Mouse (Mus musculus) spleen, postnatal 10 days (tissue): ENCODE measurements around the gene Fam241a.
A peak's percentile ranks its signal among the peaks of the same experiment; 100 is the strongest.

Experiments used
- DNase-seq, 2 experiments: peaks; one replicate each; pipeline ENCODE4 v3.0.0; 2021 to 2022; ENCODE audit warnings: low spot score in 2 of 2

Gene Fam241a

GRCm38 (mm10) chr3:127836798-127837153 is 59.3 kb downstream of the Fam241a start:
- no peak for DNase-seq

DNA sequence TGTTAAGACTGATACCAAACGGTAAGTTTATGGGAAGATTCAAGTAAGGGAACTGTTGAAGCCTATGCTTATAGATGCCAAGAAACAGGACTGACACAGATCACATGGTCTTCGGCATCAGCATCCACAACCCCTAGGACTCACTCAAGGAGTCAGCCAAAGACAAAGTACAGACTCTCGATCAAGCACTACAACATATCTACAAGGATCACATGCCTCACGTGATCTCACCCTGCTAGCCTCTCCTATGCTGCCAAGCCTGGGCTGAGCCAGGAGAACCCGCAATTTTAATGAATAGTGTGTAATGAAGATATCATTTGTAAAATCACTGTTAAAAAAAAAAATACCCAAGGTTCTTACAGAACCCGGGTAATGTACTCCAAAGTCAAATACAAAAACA is 60.5 kb downstream of the Fam241a start:
- DNase-seq, result no peak

DNA sequence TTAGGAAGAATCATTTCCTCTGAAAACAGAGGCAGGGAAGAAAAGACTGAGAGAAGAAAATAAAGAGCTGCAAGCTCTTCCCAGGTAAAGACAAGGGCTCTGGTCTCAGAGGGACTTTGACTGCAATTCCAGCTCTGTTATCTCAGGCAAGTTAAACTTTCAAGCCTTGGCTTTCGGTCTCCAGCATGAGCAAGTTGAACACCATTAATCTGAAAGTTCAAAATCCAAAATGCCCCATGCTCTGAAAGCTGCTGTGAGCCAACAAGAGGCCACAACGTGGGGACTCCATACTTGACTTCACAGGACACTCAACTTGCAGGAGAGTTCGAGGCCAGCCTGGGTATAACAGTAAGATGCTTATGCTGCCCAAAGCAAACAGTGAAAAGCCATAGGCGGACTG is 62.1 kb downstream of the Fam241a start:
- DNase-seq, result no peak

DNA sequence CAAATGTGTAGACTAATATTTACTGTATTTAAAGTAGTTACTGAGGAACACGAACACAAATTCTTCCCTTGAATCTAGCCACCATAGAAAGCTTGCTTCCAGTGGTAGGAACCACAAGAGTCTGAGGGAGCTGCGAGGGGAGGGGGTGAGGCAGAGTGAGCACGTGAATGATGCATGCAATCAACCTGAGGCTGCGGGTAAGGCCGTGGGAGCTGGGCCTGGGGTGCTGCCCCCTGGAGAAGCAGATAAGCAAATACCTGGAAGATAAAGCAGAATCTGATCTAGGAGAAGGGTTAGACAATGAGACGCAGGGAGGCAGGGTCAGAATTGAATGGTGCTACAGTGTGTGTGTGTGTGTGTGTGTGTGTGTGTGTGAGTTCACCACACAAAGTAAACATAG is 65.0 kb downstream of the Fam241a start:
- no peak for DNase-seq

GRCm38 (mm10) chr3:127830183-127830582 is 65.9 kb downstream of the Fam241a start:
- no peak for DNase-seq

DNA sequence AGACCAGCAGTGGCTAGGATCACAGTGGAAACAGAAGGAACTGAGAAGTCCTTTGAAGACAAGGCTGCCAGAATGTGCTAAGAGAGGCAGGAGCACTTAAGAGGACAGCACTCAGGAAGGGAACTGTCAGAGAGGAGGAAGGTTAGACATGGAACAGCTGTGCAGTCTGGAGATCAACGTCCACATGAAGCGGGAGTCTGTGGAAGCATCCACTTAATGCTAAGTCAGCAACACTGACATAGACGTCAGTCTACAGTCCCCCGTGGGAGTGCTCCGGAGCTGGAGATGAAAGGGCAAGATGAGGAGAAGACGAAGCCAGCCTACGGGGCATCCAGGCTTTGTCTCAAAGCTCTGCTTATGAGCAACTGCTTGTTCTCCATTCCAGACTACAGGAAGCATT is 69.0 kb downstream of the Fam241a start:
- DNase-seq, result no peak

DNA sequence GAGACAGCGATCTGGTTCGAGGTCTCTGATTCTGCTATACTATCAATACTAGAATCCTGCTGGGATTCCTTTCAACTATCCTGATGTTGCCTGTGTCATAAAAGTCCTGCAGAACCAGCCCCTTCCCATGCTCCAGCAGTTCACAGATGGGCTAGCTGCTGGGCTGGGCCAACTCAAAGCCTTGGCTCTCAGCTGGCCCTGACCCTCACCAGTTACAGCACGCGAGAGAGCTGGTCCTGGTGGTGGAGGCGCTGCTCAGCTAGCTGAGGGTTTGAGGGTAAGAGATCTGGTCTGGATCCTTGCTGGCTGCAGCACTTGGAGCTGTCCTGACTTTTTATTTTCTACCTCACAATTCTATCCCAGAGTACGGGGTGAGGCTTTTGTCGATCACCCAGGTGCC is 69.6 kb downstream of the Fam241a start:
- no peak for DNase-seq

- peak in 1 of 2 experiments; percentile 55 for DNase-seq
Observed at GRCm38 (mm10) chr3:127823886-127824863, 71.9 kb downstream of the Fam241a start.

DNA sequence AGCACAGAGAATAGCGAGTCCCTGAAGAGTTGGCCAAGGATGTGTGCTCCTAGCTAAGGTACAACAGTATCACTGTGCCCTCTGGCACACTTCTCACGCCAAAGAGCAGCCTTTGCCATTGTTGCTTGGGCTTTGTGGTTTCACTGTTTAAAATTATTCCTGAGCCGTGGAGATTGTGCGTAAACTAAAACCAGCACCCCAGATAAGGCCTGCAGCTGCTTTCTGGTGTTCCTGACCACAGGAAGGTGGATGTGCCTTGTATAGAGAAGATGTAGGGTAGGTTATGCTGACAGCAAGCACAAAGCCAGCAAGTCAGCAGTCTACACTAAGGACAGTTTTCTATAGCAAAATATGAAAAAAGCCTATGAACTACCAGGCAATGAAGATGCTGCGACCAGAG is 74.9 kb downstream of the Fam241a start:
- DNase-seq, result no peak

DNA sequence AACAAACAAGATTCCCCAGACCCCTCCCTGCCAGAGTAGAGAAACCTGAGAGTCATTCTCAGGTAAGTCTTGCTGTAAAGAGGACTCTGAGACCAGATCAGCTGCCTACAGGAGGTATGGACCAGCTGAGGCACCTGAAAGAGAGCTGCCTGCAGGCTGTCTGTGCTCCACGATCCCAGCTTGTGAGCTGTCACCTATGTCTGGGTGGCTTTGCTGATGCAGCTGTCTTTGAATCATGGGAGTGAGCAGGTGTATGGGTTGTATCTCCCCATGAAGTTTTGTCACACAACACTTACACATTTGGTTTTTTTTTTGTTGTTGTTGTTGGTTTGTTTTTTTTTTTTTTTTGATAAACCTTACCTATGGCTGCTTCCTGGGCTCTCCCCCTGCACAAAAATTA is 75.7 kb downstream of the Fam241a start:
- no peak for DNase-seq
